Mouse (Mus musculus): Measurements from ENCODE around the gene Tbxas1. TPM values are rescaled to one million over a fixed set of nuclear protein-coding genes. Genes with fewer than 3 reads are reported as not detected.
A peak's percentile ranks its signal among the peaks of the same experiment; 100 is the strongest.

Gene Tbxas1
- polyA plus RNA-seq, 1 experiment from 2014 or later, result 2.3 TPM

DNA sequence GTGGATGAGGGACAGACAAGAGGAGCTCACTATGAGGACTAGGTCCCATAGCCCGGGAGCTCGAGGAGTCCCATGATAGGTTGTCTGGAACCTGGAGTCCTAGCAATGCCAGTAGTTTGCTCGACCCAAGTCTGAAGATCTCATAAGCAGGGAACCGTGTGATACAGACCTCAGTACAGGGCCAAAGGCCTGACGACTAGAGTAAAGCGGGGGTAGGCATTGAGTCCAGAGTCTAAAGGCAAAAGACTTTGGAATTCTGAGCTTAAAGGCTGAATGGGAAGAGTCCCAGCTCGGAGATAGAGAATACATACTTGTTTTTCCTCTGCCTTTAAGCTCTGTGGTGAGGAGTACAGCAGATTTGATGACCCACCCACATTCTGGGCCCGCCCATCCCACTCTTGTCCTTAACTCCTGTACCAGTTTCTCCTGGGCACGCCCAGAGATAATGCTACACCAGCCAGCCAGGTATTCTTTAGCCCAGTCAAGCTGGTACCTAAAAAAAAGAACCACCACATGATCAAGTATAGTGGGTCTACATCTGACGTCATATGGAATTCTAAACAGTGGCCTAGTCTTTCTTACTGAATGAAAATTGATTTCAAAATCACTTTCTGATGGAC lies 27.7 kb downstream of the Tbxas1 start:
- Histone ChIP-seq H3K27me3 (replicated peaks) (no peaks in the 10 kb centered on the region), H3K9ac (no peak overlapping the region), H3K4me1 (no peaks in the 10 kb centered on the region), H3K27ac (no peak overlapping the region), H3K36me3 (replicated peaks) (no peaks in the 10 kb centered on the region), H3K4me2 (no peak overlapping the region), H3K9me3 (no peaks in the 10 kb centered on the region), H3K4me3 (no peak overlapping the region)
- 90% methylated on average over 10 of the region's 10 CpGs for WGBS
- no peak for ATAC-seq (replicated peaks)

DNA sequence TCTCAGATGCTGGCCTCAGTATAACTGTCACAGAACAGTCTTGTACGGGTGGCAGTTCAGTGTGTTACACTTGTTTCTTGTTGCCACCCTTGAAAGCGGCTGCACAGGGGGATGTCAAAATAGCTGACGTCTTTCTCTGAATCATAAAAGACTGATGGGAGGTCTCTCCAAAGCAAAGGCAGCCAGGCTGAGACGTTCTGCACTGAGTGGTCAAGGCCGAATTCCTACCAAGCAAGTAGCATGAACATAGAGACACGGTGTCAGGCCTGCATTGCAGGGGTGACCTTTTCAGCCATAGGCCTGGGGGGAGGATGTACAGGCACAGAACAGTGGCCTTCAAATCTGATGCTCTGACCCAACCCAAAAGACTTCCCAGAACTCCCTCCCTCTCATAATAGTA lies 30.8 kb downstream of the Tbxas1 start:
- ATAC-seq (replicated peaks), result no peak
- Histone ChIP-seq H3K4me2 (no peak overlapping the region), H3K27ac (no peak overlapping the region), H3K9me3 (no peaks in the 10 kb centered on the region), H3K4me1 (no peaks in the 10 kb centered on the region), H3K4me3 (no peak overlapping the region), H3K36me3 (replicated peaks) (no peaks in the 10 kb centered on the region), H3K27me3 (replicated peaks) (no peaks in the 10 kb centered on the region), H3K9ac (no peak overlapping the region)
- WGBS, result 48% methylated on average over 6 of the region's 6 CpGs

DNA sequence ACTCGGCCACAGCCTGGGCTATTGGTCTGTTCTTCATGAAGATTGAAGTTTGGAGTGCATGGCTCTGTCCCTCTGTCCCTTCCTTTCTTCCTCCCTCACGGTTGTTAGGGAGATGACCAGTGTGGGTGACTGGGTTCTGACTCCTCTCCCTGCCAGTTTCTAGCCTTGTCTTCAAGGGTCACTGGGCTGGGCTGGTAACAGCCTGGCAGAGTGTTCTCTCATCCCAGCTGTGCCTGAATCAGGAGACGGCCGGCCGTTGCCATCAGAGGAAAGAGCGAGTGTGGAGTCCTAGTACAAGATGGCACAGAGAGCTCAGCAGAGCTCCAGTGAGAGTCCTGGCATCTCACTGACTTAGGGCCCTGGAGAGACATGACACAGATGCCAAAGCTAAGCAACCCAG lies 33.2 kb downstream of the Tbxas1 start:
- ATAC-seq (replicated peaks), result no peak
- H3K4me2 ChIP-seq, result no peak overlapping the region
- no peak overlapping the region for H3K4me3 ChIP-seq
- no peak overlapping the region for H3K27ac ChIP-seq
- no peak overlapping the region for H3K9ac ChIP-seq
- H3K9me3 ChIP-seq, result no peaks in the 10 kb centered on the region
- peaks cover 2% of the 10 kb centered on the region; the same call in 1 of the 2 replicates for H3K4me1 ChIP-seq
- 86% methylated on average over 6 of the region's 6 CpGs for WGBS
- no peaks in the 10 kb centered on the region for H3K36me3 ChIP-seq (replicated peaks)
- no peaks in the 10 kb centered on the region for H3K27me3 ChIP-seq (replicated peaks)

DNA sequence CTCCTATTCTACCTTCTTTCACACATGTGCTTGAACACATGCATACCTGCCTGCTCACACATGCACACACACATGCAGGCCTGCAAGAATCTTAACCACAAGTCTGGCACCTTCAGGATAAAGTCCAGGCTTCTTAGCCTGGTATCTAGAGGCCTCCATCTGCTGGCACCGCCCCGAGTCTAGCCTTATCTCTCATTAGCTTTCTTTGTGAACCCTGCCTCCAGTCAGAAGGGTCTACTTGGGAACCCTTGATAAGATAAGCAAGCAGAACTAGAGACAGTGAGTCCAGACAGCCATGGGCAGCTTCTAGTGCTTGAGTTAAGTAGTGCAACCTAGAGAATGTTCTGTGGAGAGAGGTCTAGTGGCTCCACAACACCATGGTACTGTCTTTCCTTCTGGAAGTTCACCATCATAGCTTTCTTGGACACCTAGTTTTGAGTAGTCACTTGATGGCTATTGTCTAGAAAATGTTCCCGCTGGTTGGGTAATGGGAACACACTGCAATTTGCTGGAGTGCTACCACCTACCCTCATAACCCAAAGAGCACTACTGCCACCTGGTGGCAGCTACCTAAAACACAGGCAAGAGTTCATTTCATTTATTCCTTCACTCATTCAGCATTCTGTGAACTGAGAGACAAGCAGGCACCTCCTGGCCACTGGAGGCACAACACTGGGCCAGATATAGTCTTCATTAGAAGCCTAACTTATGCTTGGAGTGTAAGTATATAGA lies 35.8 kb downstream of the Tbxas1 start:
- ATAC-seq (replicated peaks), result no peak
- no peak overlapping the region for H3K9ac ChIP-seq
- H3K27me3 ChIP-seq (replicated peaks), result no peaks in the 10 kb centered on the region
- WGBS, result 71% methylated on average over 3 of the region's 3 CpGs
- peaks cover 14% of the 10 kb centered on the region for H3K4me1 ChIP-seq
- no peak overlapping the region for H3K4me2 ChIP-seq
- no peak overlapping the region for H3K4me3 ChIP-seq
- no peak overlapping the region for H3K27ac ChIP-seq
- no peaks in the 10 kb centered on the region for H3K9me3 ChIP-seq
- H3K36me3 ChIP-seq (replicated peaks), result no peaks in the 10 kb centered on the region

DNA sequence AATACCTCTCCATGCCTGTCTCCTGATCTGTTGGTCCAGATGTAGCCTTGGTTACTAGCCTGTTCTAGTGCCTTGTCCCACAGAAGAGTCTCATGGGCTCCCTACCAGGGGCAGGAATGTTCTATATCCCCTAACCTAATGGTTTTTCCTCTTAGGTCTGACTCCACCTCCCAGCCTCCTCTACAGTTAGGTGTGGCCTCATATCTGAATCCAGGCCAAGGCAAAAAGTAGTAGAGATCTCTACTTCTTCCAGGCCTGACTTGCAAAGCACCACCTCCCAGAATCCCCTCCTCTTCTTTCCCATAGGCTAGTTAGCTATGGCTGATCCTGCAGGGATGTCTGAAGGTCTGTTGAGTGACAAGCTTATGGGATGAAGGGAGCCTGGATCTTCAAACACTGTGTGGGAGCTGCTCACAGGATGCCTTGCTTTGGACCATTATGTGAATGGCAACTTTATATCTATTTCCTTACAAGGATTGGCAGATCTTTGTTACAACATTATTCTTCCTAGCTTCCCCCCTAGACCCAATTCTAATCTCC lies 37.0 kb downstream of the Tbxas1 start:
- Histone ChIP-seq H3K27ac (no peak overlapping the region), H3K9ac (no peak overlapping the region), H3K4me2 (no peak overlapping the region), H3K36me3 (replicated peaks) (no peaks in the 10 kb centered on the region), H3K4me3 (no peak overlapping the region), H3K27me3 (replicated peaks) (no peaks in the 10 kb centered on the region), H3K9me3 (no peaks in the 10 kb centered on the region), H3K4me1 (peaks cover 14% of the 10 kb centered on the region)
- ATAC-seq (replicated peaks), result no peak

DNA sequence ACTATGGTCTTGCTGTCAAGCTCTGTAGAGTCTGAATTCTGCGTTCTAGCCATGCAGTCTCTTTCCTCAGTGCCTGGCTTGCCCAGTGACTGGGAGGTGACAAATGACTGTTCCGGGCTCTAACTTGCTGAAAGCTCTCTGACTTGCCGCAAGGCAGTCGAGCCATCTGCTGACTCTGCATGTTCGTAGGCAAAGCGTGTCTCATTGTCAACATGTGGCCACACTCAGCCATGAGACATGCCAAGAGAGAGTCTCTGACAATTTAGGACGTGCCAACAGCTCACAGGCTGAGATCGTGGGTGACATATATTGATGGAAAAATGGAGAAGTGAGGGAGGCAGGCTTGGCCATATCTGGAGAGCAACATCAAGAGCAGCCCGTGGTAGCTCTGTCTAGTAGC lies 37.6 kb downstream of the Tbxas1 start:
- Histone ChIP-seq H3K9me3 (no peaks in the 10 kb centered on the region), H3K9ac (no peak overlapping the region), H3K27me3 (replicated peaks) (no peaks in the 10 kb centered on the region), H3K4me3 (no peak overlapping the region), H3K36me3 (replicated peaks) (no peaks in the 10 kb centered on the region), H3K4me1 (peaks cover 14% of the 10 kb centered on the region), H3K4me2 (no peak overlapping the region), H3K27ac (no peak overlapping the region)
- ATAC-seq (replicated peaks), result no peak
- 84% methylated on average over 9 of the region's 9 CpGs for WGBS

DNA sequence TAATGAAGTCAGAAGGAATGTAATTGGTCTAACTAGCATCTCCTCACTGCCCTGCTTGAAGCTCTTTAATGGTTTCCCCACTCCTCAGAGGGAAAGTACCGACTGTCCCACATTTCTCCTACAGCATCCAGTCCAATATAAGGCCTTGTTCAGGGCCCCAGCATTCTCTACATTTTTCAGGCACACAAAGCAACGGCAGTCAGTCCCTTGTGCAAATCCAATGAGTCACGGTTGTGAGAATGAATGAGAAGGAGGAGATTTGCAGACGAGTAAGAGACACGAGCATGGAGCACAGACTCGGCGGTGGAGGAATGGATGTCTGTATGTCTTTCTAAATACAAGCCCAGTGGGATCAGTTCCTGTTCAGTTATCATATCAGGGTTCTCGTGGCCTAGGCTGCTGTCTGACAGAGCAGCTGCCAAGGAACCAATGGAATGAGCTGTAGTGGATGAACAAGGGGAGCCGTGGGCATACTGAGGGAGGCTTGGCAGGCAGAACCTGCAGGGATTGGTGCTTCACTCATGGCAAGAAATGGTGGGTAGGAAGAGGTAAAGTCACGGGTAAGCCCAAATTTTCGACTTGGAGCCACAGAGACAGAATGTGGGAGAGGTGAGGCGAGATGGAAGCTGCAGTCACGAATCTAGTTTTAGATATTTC lies 38.3 kb downstream of the Tbxas1 start:
- no peak overlapping the region for H3K4me2 ChIP-seq
- H3K9me3 ChIP-seq, result no peaks in the 10 kb centered on the region
- peaks cover 14% of the 10 kb centered on the region for H3K4me1 ChIP-seq
- WGBS, result 39% methylated on average over 13 of the region's 13 CpGs
- H3K27ac ChIP-seq, result 0 out of 2 replicates have a peak overlapping the region, but pooled peaks have one; percentile 17
- peak; percentile 38; the same call in 1 of the 2 replicates for ATAC-seq (replicated peaks)
- H3K4me3 ChIP-seq, result no peak overlapping the region
- H3K27me3 ChIP-seq (replicated peaks), result no peaks in the 10 kb centered on the region
- H3K9ac ChIP-seq, result no peak overlapping the region
- no peaks in the 10 kb centered on the region for H3K36me3 ChIP-seq (replicated peaks)

DNA sequence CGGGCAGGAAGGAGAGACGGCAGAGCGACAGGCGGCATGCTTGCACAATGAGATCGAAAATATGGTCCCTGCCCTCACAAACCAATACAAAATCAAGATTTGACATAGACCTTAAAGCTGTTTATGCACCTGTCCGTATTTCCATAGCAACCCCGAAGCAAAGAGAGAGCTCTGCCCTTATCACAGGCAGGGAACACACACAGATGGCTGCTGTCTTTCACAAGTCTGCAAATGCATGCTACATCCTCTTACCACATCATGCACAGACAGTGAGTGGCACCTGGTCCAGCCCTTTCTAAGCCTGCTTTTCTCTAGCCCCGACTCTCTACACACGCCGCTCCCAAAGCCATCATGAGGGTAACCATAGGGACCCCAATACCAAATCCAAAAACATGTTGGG lies 39.0 kb downstream of the Tbxas1 start:
- Histone ChIP-seq H3K4me2 (no peak overlapping the region), H3K36me3 (replicated peaks) (no peaks in the 10 kb centered on the region), H3K9ac (no peak overlapping the region), H3K27me3 (replicated peaks) (no peaks in the 10 kb centered on the region), H3K4me1 (peaks cover 14% of the 10 kb centered on the region), H3K4me3 (no peak overlapping the region), H3K27ac (0 out of 2 replicates have a peak overlapping the region, but pooled peaks have one; percentile 17), H3K9me3 (no peaks in the 10 kb centered on the region)
- 60% methylated on average over 10 of the region's 10 CpGs for WGBS
- peak; percentile 77 for ATAC-seq (replicated peaks)

DNA sequence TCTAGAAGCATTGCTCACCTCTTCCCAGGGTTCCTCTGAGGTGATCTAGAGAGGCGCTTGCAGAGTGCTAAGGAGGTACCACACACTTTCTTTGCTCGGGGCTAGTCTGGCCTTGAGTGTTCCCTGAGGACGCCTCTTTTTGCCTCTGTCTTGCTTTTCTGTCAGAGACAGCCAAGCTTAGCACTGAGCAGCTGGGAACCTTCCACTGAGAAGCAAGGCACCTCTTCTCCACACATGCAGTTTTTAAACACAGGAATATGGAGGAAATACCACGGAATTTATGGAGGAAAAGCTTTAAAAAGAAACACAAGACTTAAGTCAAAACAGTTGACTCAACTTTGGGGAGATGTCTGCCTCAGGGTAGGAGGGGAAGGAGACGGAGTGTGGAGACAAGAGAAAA lies 40.6 kb downstream of the Tbxas1 start:
- H3K27me3 ChIP-seq (replicated peaks), result no peaks in the 10 kb centered on the region
- H3K27ac ChIP-seq, result no peak overlapping the region
- WGBS, result 66% methylated on average over 5 of the region's 5 CpGs
- no peak overlapping the region for H3K4me2 ChIP-seq
- no peak overlapping the region for H3K4me3 ChIP-seq
- ATAC-seq (replicated peaks), result no peak
- no peaks in the 10 kb centered on the region for H3K9me3 ChIP-seq
- no peak overlapping the region for H3K9ac ChIP-seq
- H3K4me1 ChIP-seq, result peaks cover 14% of the 10 kb centered on the region
- H3K36me3 ChIP-seq (replicated peaks), result no peaks in the 10 kb centered on the region

DNA sequence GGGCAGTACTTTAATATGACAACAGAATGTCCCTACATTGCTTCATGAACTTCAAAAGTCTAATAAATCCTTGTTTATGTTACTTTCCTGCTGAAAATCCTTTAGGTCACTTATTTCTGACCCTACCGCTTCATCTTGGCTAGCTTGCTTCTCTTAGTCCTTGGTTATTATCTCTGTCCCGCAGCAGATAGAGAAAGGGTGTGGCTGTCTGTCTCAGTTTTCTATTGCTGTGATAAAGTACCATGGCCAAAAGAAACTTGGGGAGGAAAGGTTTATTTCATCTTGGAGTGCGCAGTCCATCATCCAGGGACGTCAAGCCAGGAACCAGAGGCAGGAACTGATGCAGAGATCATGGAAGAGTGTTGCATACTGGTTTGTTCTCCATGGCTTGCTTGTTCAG lies 41.4 kb downstream of the Tbxas1 start:
- no peaks in the 10 kb centered on the region for H3K9me3 ChIP-seq
- no peak overlapping the region for H3K9ac ChIP-seq
- no peak overlapping the region for H3K4me3 ChIP-seq
- H3K27ac ChIP-seq, result no peak overlapping the region
- WGBS, result 91% methylated on average over 4 of the region's 4 CpGs
- peaks cover 17% of the 10 kb centered on the region for H3K4me1 ChIP-seq
- H3K36me3 ChIP-seq (replicated peaks), result no peaks in the 10 kb centered on the region
- H3K4me2 ChIP-seq, result no peak overlapping the region
- no peak for ATAC-seq (replicated peaks)
- no peaks in the 10 kb centered on the region for H3K27me3 ChIP-seq (replicated peaks)

DNA sequence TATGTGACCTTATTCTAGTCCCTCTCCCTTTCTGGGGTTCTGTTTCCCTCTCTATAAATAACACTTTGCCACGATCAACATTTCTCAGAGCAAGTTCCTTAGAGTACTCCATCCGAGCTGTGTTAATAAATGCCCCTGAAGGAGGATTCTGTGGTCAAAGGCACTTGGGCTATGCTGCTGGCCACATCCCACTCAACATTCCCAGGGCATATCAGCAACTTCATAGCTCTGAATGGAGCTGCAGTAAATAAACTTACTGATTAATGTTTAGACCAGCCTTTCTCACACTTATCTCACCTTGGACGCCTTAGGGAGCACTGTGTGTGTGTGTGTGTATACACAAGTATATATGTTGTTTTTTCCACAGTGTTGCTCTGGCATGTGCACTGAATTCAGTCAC lies 42.2 kb downstream of the Tbxas1 start:
- no peak for ATAC-seq (replicated peaks)
- Histone ChIP-seq H3K36me3 (replicated peaks) (no peaks in the 10 kb centered on the region), H3K4me3 (no peak overlapping the region), H3K9me3 (no peaks in the 10 kb centered on the region), H3K4me1 (peaks cover 17% of the 10 kb centered on the region), H3K9ac (no peak overlapping the region), H3K27ac (no peak overlapping the region), H3K4me2 (no peak overlapping the region), H3K27me3 (replicated peaks) (no peaks in the 10 kb centered on the region)
- WGBS, result 80% methylated on average over 3 of the region's 3 CpGs

DNA sequence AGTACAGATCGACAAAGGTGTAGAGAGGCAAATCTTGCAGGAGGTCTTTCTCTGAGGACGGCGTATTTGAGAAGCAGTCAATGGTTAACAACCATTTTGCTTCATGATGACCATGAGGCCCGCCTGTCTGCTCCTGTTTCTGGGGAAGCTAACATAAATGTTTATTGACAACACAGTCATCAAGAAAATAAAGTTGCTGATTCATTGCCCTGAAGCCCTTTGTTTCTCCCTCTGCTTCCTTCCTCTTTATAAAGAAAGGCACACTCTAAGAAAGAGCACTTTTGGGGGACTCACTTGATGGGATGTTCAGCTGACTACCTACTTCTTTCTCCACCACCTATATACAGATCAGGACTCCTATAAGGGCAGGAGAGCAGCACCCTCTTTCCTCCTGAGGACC lies 43.5 kb downstream of the Tbxas1 start:
- WGBS, result 94% methylated on average over 4 of the region's 4 CpGs

More for the DNA sequence above, 43.5 kb downstream of the Tbxas1 start:
- Histone ChIP-seq H3K9ac (no peak overlapping the region), H3K27me3 (replicated peaks) (no peaks in the 10 kb centered on the region), H3K4me3 (no peak overlapping the region), H3K4me2 (no peak overlapping the region), H3K27ac (no peak overlapping the region), H3K9me3 (no peaks in the 10 kb centered on the region), H3K36me3 (replicated peaks) (no peaks in the 10 kb centered on the region), H3K4me1 (peaks cover 12% of the 10 kb centered on the region)
- no peak for ATAC-seq (replicated peaks)
